Mouse (Mus musculus): ENCODE data around the gene Cds1. TPM values are rescaled to one million over a fixed set of nuclear protein-coding genes. Genes with fewer than 3 reads are reported as not detected.

Gene Cds1
- total RNA-seq, 2 experiments from 2014 or later = 1.4 to 1.5 TPM

Other genes with a start within 250 kb of the Cds1 start
- under 1 TPM in 1 of 2 experiments, not detected in 1; 0.07 TPM for gene Nkx6-1, start 100.1 kb upstream of the Cds1 start, total RNA-seq (2021)

Data from gastrocnemius, postnatal 10 days (tissue).